Mouse (Mus musculus) megakaryocyte, embryonic 14.5 days (primary cell): Measurements from ENCODE around the gene Washc3.

Source experiments
- FLI1 ChIP-seq: IDR thresholded peaks from 2 replicates; pipeline ENCODE4 v1.6.1; 2012; ENCODE audit warnings: low read length, inconsistent platforms, mixed read lengths
- GATA1 ChIP-seq: IDR thresholded peaks from 3 replicates; pipeline ENCODE4 v1.6.1; 2012; ENCODE audit warnings: mixed read lengths, low read length, inconsistent platforms, borderline replicate concordance

DNA sequence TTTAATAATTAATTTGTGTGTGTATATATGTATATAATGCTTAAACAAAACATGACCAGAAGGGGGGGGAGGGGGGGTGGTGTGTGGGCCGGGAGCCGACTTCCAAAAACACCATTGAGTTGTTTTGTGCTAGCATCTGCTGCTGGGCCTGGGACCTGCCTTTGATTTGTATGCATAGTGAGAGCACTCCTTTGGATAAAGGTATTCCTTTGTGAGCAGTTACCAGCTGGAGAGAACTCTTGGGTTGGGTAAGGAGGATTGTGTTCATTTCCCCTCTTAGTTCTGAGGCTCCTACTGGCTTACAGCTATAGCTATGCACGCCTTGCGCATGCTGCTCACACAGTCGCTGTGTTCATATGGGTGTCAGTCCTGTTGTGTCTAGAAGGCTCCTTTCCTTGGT, 38.2 kb upstream of the Washc3 start:
- TF ChIP-seq GATA1 (no peak), FLI1 (no peak)
